Mouse (Mus musculus) hindbrain, postnatal 0 days (tissue): Measurements from ENCODE around the gene Cerk. TPM values are rescaled to one million over a fixed set of nuclear protein-coding genes. Genes with fewer than 3 reads are reported as not detected.
"Not testable (repeated sequence)": the region's sequence is repeated elsewhere in the genome, so short reads cannot be mapped to it uniquely, and the experiment has no call there.

ENCODE experiments used
- ATAC-seq: fragments of 200-750 bp; cut with Nextera tagmentation; 2 replicates; pipeline ENCODE4 v1.8.0; 2017; ENCODE audit warnings: mild to moderate bottlenecking, moderate TSS enrichment, moderate library complexity
- DNase-seq: peaks from one replicate; pipeline ENCODE4 v3.0.0-alpha.2; 2015; ENCODE audit warnings: low spot score
- H3K27ac ChIP-seq: fragments of 300-500 bp; sonication (generic); 2 replicates; pipeline ENCODE4 v1.5.1; 2014; ENCODE audit warnings: mild to moderate bottlenecking
- H3K27me3 ChIP-seq: fragments of 300-500 bp; sonication (generic); 2 replicates; pipeline ENCODE4 v1.6.1; 2014; ENCODE audit warnings: low read length, mixed read lengths; ENCODE audit not compliant: insufficient read depth
- H3K36me3 ChIP-seq: fragments of 300-500 bp; sonication (generic); 2 replicates; pipeline ENCODE4 v1.6.1; 2014; ENCODE audit warnings: low read length, mixed read lengths; ENCODE audit not compliant: insufficient read depth
- H3K4me1 ChIP-seq: fragments of 300-500 bp; sonication (generic); 2 replicates; pipeline ENCODE4 v1.6.1; 2014; ENCODE audit warnings: antibody characterized with exemption, low read length, mixed read lengths; ENCODE audit not compliant: insufficient read depth
- H3K4me2 ChIP-seq: fragments of 300-500 bp; sonication (generic); 2 replicates; pipeline ENCODE4 v1.6.1; 2014; ENCODE audit warnings: low read depth, mild to moderate bottlenecking, low read length, moderate library complexity, mixed read lengths
- H3K4me3 ChIP-seq: fragments of 300-500 bp; sonication (generic); 2 replicates; pipeline ENCODE4 v1.5.1; 2014; ENCODE audit warnings: low read length
- H3K9ac ChIP-seq: fragments of 300-500 bp; sonication (generic); replicated peaks from 2 replicates; pipeline ENCODE4 v1.6.1; 2014; ENCODE audit warnings: mild to moderate bottlenecking, low read length, moderate library complexity, mixed read lengths
- H3K9me3 ChIP-seq: fragments of 300-500 bp; sonication (generic); 2 replicates; pipeline ENCODE4 v1.6.1; 2016; ENCODE audit warnings: low read length, mixed read lengths
- CTCF ChIP-seq: IDR thresholded peaks from 2 replicates; pipeline ENCODE4 v1.5.1; 2016; ENCODE audit warnings: antibody characterized with exemption, control low read depth, low read depth
- WGBS: fragments of 180-500 bp; shearing (Covaris S2); extraction: QIAGEN DNeasy Blood & Tissue Kit; methylation state at CpG from one replicate; pipeline ENCODE4 v1.1.7; 2014; 5-methylcytosine and 5-hydroxymethylcytosine counted together
- polyA plus RNA-seq: library from polyadenylated mRNA; unstranded; fragments of >200 nt; fragmentation: Nextera tagmentation; extraction: Ambion mirVana; gene quantifications from 2 replicates; pipeline ENCODE4 v1.2.1, GENCODE M21; 2015
- total RNA-seq: library from RNA; depleted of rRNA; stranded (reverse); fragments of >200 nt; gene quantifications from 2 replicates; pipeline ENCODE4 v1.2.3, GENCODE M21; 2014

The Cerk gene
- total and polyA plus RNA-seq, 2 experiments from 2014 or later: 23.4 to 46.3 TPM

- Histone ChIP-seq H3K4me3 (no peak overlapping the region), H3K27me3 (no peaks in the 10 kb centered on the region), H3K27ac (no peak overlapping the region), H3K9ac (no peak overlapping the region), H3K4me1 (peaks cover 10% of the 10 kb centered on the region; the same call in 1 of the 2 replicates), H3K9me3 (no peaks in the 10 kb centered on the region), H3K4me2 (no peak overlapping the region), H3K36me3 (no peaks in the 10 kb centered on the region)
- WGBS: 88% methylated on average over 8 of the region's 8 CpGs
- DNase-seq (no peak), ATAC-seq (no peak)
- no peak for TF ChIP-seq CTCF
These were observed 43.1 kb upstream of the Cerk start for GRCm38 (mm10) chr15:86229088-86229487.

GRCm38 (mm10) chr15:86228186-86228585, 42.2 kb upstream of the Cerk start:
- H3K27ac ChIP-seq: no peak overlapping the region
- ATAC-seq: no peak

GRCm38 (mm10) chr15:86226968-86227367, 41.0 kb upstream of the Cerk start:
- no peak overlapping the region for H3K4me2 ChIP-seq
- no peaks in the 10 kb centered on the region for H3K9me3 ChIP-seq
- WGBS: 84% methylated on average over 2 of the region's 2 CpGs
- H3K27me3 ChIP-seq: no peaks in the 10 kb centered on the region
- ATAC-seq (no peak), DNase-seq (no peak)
- no peaks in the 10 kb centered on the region for H3K36me3 ChIP-seq
- no peak; the same call in 1 of the 2 replicates for TF ChIP-seq CTCF
- no peak overlapping the region for H3K4me3 ChIP-seq
- H3K4me1 ChIP-seq: peaks cover 6% of the 10 kb centered on the region; the same call in 1 of the 2 replicates
- H3K27ac ChIP-seq: no peak overlapping the region
- no peak overlapping the region for H3K9ac ChIP-seq

More at GRCm38 (mm10) chr15:86228186-86228585, 42.2 kb upstream of the Cerk start:
- TF ChIP-seq CTCF: peak; percentile 81
- H3K27me3 ChIP-seq: no peaks in the 10 kb centered on the region
- no peak overlapping the region for H3K9ac ChIP-seq
- no peak overlapping the region for H3K4me2 ChIP-seq
- peak; percentile 70 for DNase-seq
- 44% methylated on average over 3 of the region's 3 CpGs for WGBS
- H3K36me3 ChIP-seq: no peaks in the 10 kb centered on the region
- H3K9me3 ChIP-seq: no peaks in the 10 kb centered on the region
- no peak overlapping the region for H3K4me3 ChIP-seq
- peaks cover 10% of the 10 kb centered on the region; the same call in 1 of the 2 replicates for H3K4me1 ChIP-seq

- no peaks in the 10 kb centered on the region for H3K36me3 ChIP-seq
- no peak overlapping the region for H3K4me3 ChIP-seq
- H3K9me3 ChIP-seq: no peaks in the 10 kb centered on the region
- H3K4me2 ChIP-seq: no peak overlapping the region
- no peak for TF ChIP-seq CTCF
- WGBS: 84% methylated on average over 5 of the region's 5 CpGs
- ATAC-seq (no peak), DNase-seq (no peak)
- no peak overlapping the region for H3K27ac ChIP-seq
- H3K4me1 ChIP-seq: no peaks in the 10 kb centered on the region
- H3K9ac ChIP-seq: no peak overlapping the region
- H3K27me3 ChIP-seq: no peaks in the 10 kb centered on the region
These were observed 40.3 kb upstream of the Cerk start for GRCm38 (mm10) chr15:86226221-86226620.

GRCm38 (mm10) chr15:86224972-86225551, 39.1 kb upstream of the Cerk start:
- no peaks in the 10 kb centered on the region for H3K9me3 ChIP-seq
- no peaks in the 10 kb centered on the region for H3K36me3 ChIP-seq
- no peak for DNase-seq
- TF ChIP-seq CTCF: no peak
- H3K27me3 ChIP-seq: no peaks in the 10 kb centered on the region
- no peak overlapping the region; the same call in 1 of the 2 replicates for H3K27ac ChIP-seq
- H3K4me1 ChIP-seq: no peaks in the 10 kb centered on the region
- no peak overlapping the region for H3K4me3 ChIP-seq
- H3K4me2 ChIP-seq: no peak overlapping the region
- 78% methylated on average over 7 of the region's 7 CpGs for WGBS
- no peak for ATAC-seq
- H3K9ac ChIP-seq: no peak overlapping the region

GRCm38 (mm10) chr15:86221901-86222300, 36.0 kb upstream of the Cerk start:
- H3K4me2 ChIP-seq: not testable (repeated sequence)
- WGBS: 89% methylated on average over 11 of the region's 11 CpGs

GRCm38 (mm10) chr15:86221369-86221768, 35.4 kb upstream of the Cerk start:
- Histone ChIP-seq H3K4me3 (no peak overlapping the region), H3K27me3 (no peaks in the 10 kb centered on the region), H3K4me2 (no peak overlapping the region), H3K9ac (no peak overlapping the region), H3K36me3 (no peaks in the 10 kb centered on the region), H3K9me3 (no peaks in the 10 kb centered on the region), H3K4me1 (no peaks in the 10 kb centered on the region), H3K27ac (no peak overlapping the region)
- ATAC-seq (no peak), DNase-seq (no peak)
- 70% methylated on average over 4 of the region's 4 CpGs for WGBS
- no peak for TF ChIP-seq CTCF

More at GRCm38 (mm10) chr15:86221901-86222300, 36.0 kb upstream of the Cerk start:
- not testable (repeated sequence) for H3K4me1 ChIP-seq, H3K4me3 ChIP-seq, H3K27ac ChIP-seq, DNase-seq, H3K9me3 ChIP-seq, H3K27me3 ChIP-seq, H3K9ac ChIP-seq, ATAC-seq, H3K36me3 ChIP-seq
